Mouse (Mus musculus): ENCODE measurements around the gene Mxra7. TPM values are rescaled to one million over a fixed set of nuclear protein-coding genes. Genes with fewer than 3 reads are reported as not detected.

The Mxra7 gene
- polyA plus RNA-seq, 1 experiment from 2014 or later = 7.2 TPM

Other genes starting within 250 kb of the Mxra7 start
- 40.0 and 40.2 TPM in 2 replicates for gene Ube2o, start 246.6 kb downstream of the Mxra7 start, polyA plus RNA-seq (2016; fragmentation: Nextera tagmentation; extraction: Ambion mirVana)
- not detected in 2 replicates for gene Aanat, start 241.6 kb downstream of the Mxra7 start, polyA plus RNA-seq (2016; fragmentation: Nextera tagmentation; extraction: Ambion mirVana)
- 8.0 and 8.5 TPM in 2 replicates for gene Rhbdf2, start 201.0 kb downstream of the Mxra7 start, polyA plus RNA-seq (2016; fragmentation: Nextera tagmentation; extraction: Ambion mirVana)
- 0.19 and 0.41 TPM in 2 replicates for gene Prcd, start 174.5 kb downstream of the Mxra7 start, polyA plus RNA-seq (2016; fragmentation: Nextera tagmentation; extraction: Ambion mirVana)
- 0.83 and 1.2 TPM in 2 replicates for gene Cygb, start 173.7 kb downstream of the Mxra7 start, polyA plus RNA-seq (2016; fragmentation: Nextera tagmentation; extraction: Ambion mirVana)
- not detected in 2 replicates for gene St6galnac1, start 52.5 kb downstream of the Mxra7 start, polyA plus RNA-seq (2016; fragmentation: Nextera tagmentation; extraction: Ambion mirVana)
- 47.6 and 49.5 TPM in 2 replicates for gene Mettl23, start 15.2 kb upstream of the Mxra7 start, polyA plus RNA-seq (2016; fragmentation: Nextera tagmentation; extraction: Ambion mirVana)
- gene Jmjd6, start 15.4 kb upstream of the Mxra7 start, polyA plus RNA-seq (2016; fragmentation: Nextera tagmentation; extraction: Ambion mirVana) = 58.2 and 61.6 TPM in 2 replicates
- 13.6 and 15.0 TPM in 2 replicates for gene Mfsd11, start 24.4 kb upstream of the Mxra7 start, polyA plus RNA-seq (2016; fragmentation: Nextera tagmentation; extraction: Ambion mirVana)
- 801 and 808 TPM in 2 replicates for gene Srsf2, start 25.0 kb upstream of the Mxra7 start, polyA plus RNA-seq (2016; fragmentation: Nextera tagmentation; extraction: Ambion mirVana)
- not detected in 2 replicates for gene Mgat5b, start 90.8 kb upstream of the Mxra7 start, polyA plus RNA-seq (2016; fragmentation: Nextera tagmentation; extraction: Ambion mirVana)

All from liver, embryonic 12.5 days (tissue).